Mouse (Mus musculus): ENCODE results near the gene Tubb1.

The Tubb1 gene

GRCm38 (mm10) chr2:174450353-174450752 is at the start of gene Tubb1:
TSS of gene Tubb1 (plus strand) at chr2:174450695.
- DNase-seq = no peak

- DNase-seq = no peak
Observed at GRCm38 (mm10) chr2:174410222-174410621, 40.3 kb upstream of the Tubb1 start.

- DNase-seq = no peak
Observed at GRCm38 (mm10) chr2:174413127-174413526, 37.4 kb upstream of the Tubb1 start.

- DNase-seq = no peak
Observed at GRCm38 (mm10) chr2:174415001-174415730, 35.3 kb upstream of the Tubb1 start.

- peak; percentile 96 for DNase-seq
Observed at GRCm38 (mm10) chr2:174415731-174416310, 34.7 kb upstream of the Tubb1 start, which contains the start of gene Nelfcd. TSS of gene Nelfcd (plus strand) at chr2:174415804.

- DNase-seq = no peak
Observed at GRCm38 (mm10) chr2:174421107-174421506, 29.4 kb upstream of the Tubb1 start.

- no peak for DNase-seq
Observed at GRCm38 (mm10) chr2:174424301-174425085, 26.0 kb upstream of the Tubb1 start.

- no peak for DNase-seq
Observed at GRCm38 (mm10) chr2:174426856-174427255, 23.6 kb upstream of the Tubb1 start.

- no peak for DNase-seq
Observed at GRCm38 (mm10) chr2:174428076-174428835, 22.2 kb upstream of the Tubb1 start.

GRCm38 (mm10) chr2:174428996-174429591 is 21.4 kb upstream of the Tubb1 start:
- DNase-seq = no peak

GRCm38 (mm10) chr2:174434943-174435342 is 15.6 kb upstream of the Tubb1 start:
- no peak for DNase-seq

GRCm38 (mm10) chr2:174436076-174436701 is 14.3 kb upstream of the Tubb1 start:
- DNase-seq = no peak

GRCm38 (mm10) chr2:174436916-174437696 is 13.4 kb upstream of the Tubb1 start:
- DNase-seq = no peak

GRCm38 (mm10) chr2:174437697-174437982 is 12.9 kb upstream of the Tubb1 start:
- DNase-seq = peak; percentile 17

- no peak for DNase-seq
Observed at GRCm38 (mm10) chr2:174438181-174438580, 12.3 kb upstream of the Tubb1 start.

- peak; percentile 75 for DNase-seq
Observed at GRCm38 (mm10) chr2:174438737-174439449, 11.6 kb upstream of the Tubb1 start, which contains the start of gene Ctsz. TSS of gene Ctsz (minus strand) at chr2:174439039.

GRCm38 (mm10) chr2:174439450-174439838 is 11.1 kb upstream of the Tubb1 start:
- no peak for DNase-seq

GRCm38 (mm10) chr2:174439961-174440360 is 10.5 kb upstream of the Tubb1 start:
- no peak for DNase-seq

GRCm38 (mm10) chr2:174441898-174442297 is 8.6 kb upstream of the Tubb1 start:
- no peak for DNase-seq

GRCm38 (mm10) chr2:174442460-174442859 is 8.0 kb upstream of the Tubb1 start:
- DNase-seq = peak; percentile 38

- DNase-seq = no peak
Observed at GRCm38 (mm10) chr2:174443046-174443445, 7.4 kb upstream of the Tubb1 start.

All from thymus, postnatal 14 days (tissue).